Mouse (Mus musculus) myocyte (in vitro differentiated cells): ENCODE results near the gene Gpc6. TPM values are rescaled to one million over a fixed set of nuclear protein-coding genes. Genes with fewer than 3 reads are reported as not detected.

Experiments used
- H3K27me3 ChIP-seq: one replicate; pipeline ENCODE4 v1.6.1; 2011; ENCODE audit not compliant: control insufficient read depth, insufficient read depth, insufficient read length
- H3K36me3 ChIP-seq: one replicate; pipeline ENCODE4 v1.6.1; 2011; ENCODE audit not compliant: control insufficient read depth, insufficient read depth
- H3K4me2 ChIP-seq: one replicate; pipeline ENCODE4 v1.6.1; 2011; ENCODE audit warnings: low read depth, control low read depth
- H3K4me3 ChIP-seq: one replicate; pipeline ENCODE4 v1.5.1; 2011; ENCODE audit warnings: mild to moderate bottlenecking, control low read depth, moderate library complexity
- H3K79me2 ChIP-seq: one replicate; pipeline ENCODE4 v1.6.1; 2011; ENCODE audit not compliant: control insufficient read depth, insufficient read depth
- H3ac ChIP-seq: one replicate; pipeline ENCODE4 v1.6.1; 2011; ENCODE audit not compliant: control insufficient read depth, insufficient read length
- CEBPB ChIP-seq: IDR thresholded peaks from 2 replicates; pipeline ENCODE4 v1.6.1; 2011; ENCODE audit warnings: mild to moderate bottlenecking, moderate library complexity; ENCODE audit not compliant: poor library complexity, insufficient read depth, severe bottlenecking
- E2F4 ChIP-seq: IDR thresholded peaks from one replicate; pipeline ENCODE4 v1.6.1; 2011; ENCODE audit warnings: mild to moderate bottlenecking, control low read depth, moderate library complexity; ENCODE audit not compliant: insufficient read depth
- MAX ChIP-seq: IDR thresholded peaks from one replicate; pipeline ENCODE4 v1.6.1; 2011; ENCODE audit warnings: low read depth, mild to moderate bottlenecking, control low read depth
- MYOD1 ChIP-seq, 3 experiments: IDR thresholded peaks; one replicate each; pipeline ENCODE4 v1.6.1; 2011; ENCODE audit warnings: control low read depth in 2 of 3, low read depth in 2 of 3, mild to moderate bottlenecking in 2 of 3, moderate library complexity in 1 of 3; ENCODE audit not compliant: insufficient read length in 2 of 3, control insufficient read depth in 1 of 3
- MYOG ChIP-seq, 3 experiments: IDR thresholded peaks; one replicate each; pipeline ENCODE4 v1.6.1; 2011; ENCODE audit warnings: control low read depth in 2 of 3, low read depth in 2 of 3, mild to moderate bottlenecking in 2 of 3; ENCODE audit not compliant: insufficient read length in 2 of 3, control insufficient read depth in 1 of 3, insufficient read depth in 1 of 3
- POLR2A ChIP-seq: IDR thresholded peaks from one replicate; pipeline ENCODE4 v1.6.1; 2011; ENCODE audit warnings: low read depth, mild to moderate bottlenecking, control low read depth, moderate library complexity; ENCODE audit not compliant: insufficient read length
- POLR2AphosphoS2 ChIP-seq: IDR thresholded peaks from one replicate; pipeline ENCODE4 v1.6.1; 2011; ENCODE audit warnings: low read depth, control low read depth; ENCODE audit not compliant: insufficient read length
- REST ChIP-seq: IDR thresholded peaks from one replicate; pipeline ENCODE4 v1.6.1; 2011; ENCODE audit warnings: mild to moderate bottlenecking, control low read depth, moderate library complexity; ENCODE audit not compliant: insufficient read depth, insufficient read length
- SRF ChIP-seq: IDR thresholded peaks from one replicate; pipeline ENCODE4 v1.6.1; 2011; ENCODE audit warnings: low read depth; ENCODE audit not compliant: control insufficient read depth, insufficient read length
- TCF12 ChIP-seq: IDR thresholded peaks from one replicate; pipeline ENCODE4 v1.6.1; 2011; ENCODE audit warnings: mild to moderate bottlenecking, control low read depth; ENCODE audit not compliant: poor library complexity, insufficient read depth, severe bottlenecking
- TCF3 ChIP-seq: IDR thresholded peaks from one replicate; pipeline ENCODE4 v1.6.1; 2011; ENCODE audit warnings: low read depth, control low read depth; ENCODE audit not compliant: insufficient read length
- USF1 ChIP-seq: IDR thresholded peaks from one replicate; pipeline ENCODE4 v1.6.1; 2011; ENCODE audit warnings: low read depth, mild to moderate bottlenecking, control low read depth, moderate library complexity
- polyA plus RNA-seq: library from polyadenylated mRNA; unstranded; fragments of >200 nt; fragmentation: generic; extraction: Trizol; gene quantifications from one replicate; pipeline ENCODE4 v1.2.1, GENCODE M21; 2012; ENCODE audit warnings: missing spikeins

The Gpc6 gene
- polyA plus RNA-seq, 1 experiment, result 5.0 TPM

DNA sequence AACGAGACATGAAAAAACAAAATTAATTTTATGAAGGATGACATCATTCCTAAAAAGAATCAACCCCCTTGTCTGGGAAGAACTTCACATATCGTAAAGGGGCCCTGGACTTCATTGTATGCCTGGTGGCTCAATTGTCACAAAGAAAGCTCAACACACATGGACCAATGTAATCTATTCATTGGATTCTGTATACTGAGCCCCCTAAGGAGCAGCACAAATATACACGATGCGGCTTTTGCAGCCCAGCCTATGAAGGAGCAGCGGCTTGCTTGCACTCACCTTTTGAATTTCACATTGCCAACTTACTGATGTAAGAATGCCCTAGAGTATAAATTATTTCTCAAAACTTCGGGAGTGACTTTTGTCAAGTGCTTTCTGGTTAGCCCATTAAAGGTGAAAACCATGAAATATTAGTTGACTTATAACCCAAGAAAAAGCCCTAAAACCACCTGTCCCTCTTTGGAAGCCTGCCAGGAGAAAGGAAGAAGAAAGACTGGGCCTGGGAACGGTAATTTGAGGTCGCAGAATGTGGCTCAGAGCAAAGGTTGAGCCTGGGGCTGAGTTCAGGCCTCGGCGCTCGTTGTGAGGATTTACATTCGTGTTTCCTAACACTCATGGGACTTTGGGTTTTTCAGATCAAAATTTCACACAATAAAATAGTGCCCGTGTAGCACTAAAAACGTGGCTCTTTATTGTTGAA is 709.3 kb downstream of the Gpc6 start:
- no peaks in the 10 kb centered on the region for H3K36me3 ChIP-seq

GRCm38 (mm10) chr14:117641853-117642252 is 716.7 kb downstream of the Gpc6 start:
- Histone ChIP-seq H3K36me3 (no peaks in the 10 kb centered on the region), H3ac (no peak overlapping the region), H3K79me2 (no peaks in the 10 kb centered on the region), H3K4me2 (no peak overlapping the region), H3K27me3 (no peaks in the 10 kb centered on the region), H3K4me3 (no peak overlapping the region)
- TF ChIP-seq USF1, result no peak
- TF ChIP-seq SRF, result no peak
- TF ChIP-seq MYOG (IDR thresholded peaks at IDR 0.05; ENCODE audit: control insufficient read depth in 1 of 3, insufficient read depth in 1 of 3, insufficient read length in 2 of 3, low read depth in 2 of 3), result no peak
- TF ChIP-seq TCF12, result no peak
- no peak for TF ChIP-seq CEBPB
- no peak for TF ChIP-seq POLR2A
- TF ChIP-seq POLR2AphosphoS2, result no peak
- no peak for TF ChIP-seq MYOD1 (IDR thresholded peaks at IDR 0.05; ENCODE audit: control insufficient read depth in 1 of 3, insufficient read length in 2 of 3, low read depth in 2 of 3)
- TF ChIP-seq TCF3, result no peak
- no peak for TF ChIP-seq E2F4
- TF ChIP-seq MAX, result no peak
- no peak for TF ChIP-seq REST

More for the DNA sequence above, 709.3 kb downstream of the Gpc6 start:
- H3K4me3 ChIP-seq, result no peak overlapping the region
- no peaks in the 10 kb centered on the region for H3K79me2 ChIP-seq
- no peak overlapping the region for H3ac ChIP-seq
- TF ChIP-seq SRF, result no peak
- no peak for TF ChIP-seq E2F4
- no peak for TF ChIP-seq TCF3
- no peak for TF ChIP-seq POLR2A
- no peak for TF ChIP-seq MAX
- no peak overlapping the region for H3K4me2 ChIP-seq
- no peaks in the 10 kb centered on the region for H3K27me3 ChIP-seq

GRCm38 (mm10) chr14:117643069-117643468 is 718.0 kb downstream of the Gpc6 start:
- H3K4me3 ChIP-seq, result no peak overlapping the region
- no peaks in the 10 kb centered on the region for H3K36me3 ChIP-seq
- H3K79me2 ChIP-seq, result no peaks in the 10 kb centered on the region
- no peaks in the 10 kb centered on the region for H3K27me3 ChIP-seq
- H3K4me2 ChIP-seq, result no peak overlapping the region
- no peak for TF ChIP-seq POLR2A
- TF ChIP-seq CEBPB, result no peak
- no peak for TF ChIP-seq SRF
- TF ChIP-seq REST, result no peak
- no peak for TF ChIP-seq E2F4
- TF ChIP-seq TCF12, result no peak
- TF ChIP-seq MYOG (IDR thresholded peaks at IDR 0.05; ENCODE audit: control insufficient read depth in 1 of 3, insufficient read depth in 1 of 3, insufficient read length in 2 of 3, low read depth in 2 of 3), result no peak
- no peak for TF ChIP-seq USF1
- no peak overlapping the region for H3ac ChIP-seq

DNA sequence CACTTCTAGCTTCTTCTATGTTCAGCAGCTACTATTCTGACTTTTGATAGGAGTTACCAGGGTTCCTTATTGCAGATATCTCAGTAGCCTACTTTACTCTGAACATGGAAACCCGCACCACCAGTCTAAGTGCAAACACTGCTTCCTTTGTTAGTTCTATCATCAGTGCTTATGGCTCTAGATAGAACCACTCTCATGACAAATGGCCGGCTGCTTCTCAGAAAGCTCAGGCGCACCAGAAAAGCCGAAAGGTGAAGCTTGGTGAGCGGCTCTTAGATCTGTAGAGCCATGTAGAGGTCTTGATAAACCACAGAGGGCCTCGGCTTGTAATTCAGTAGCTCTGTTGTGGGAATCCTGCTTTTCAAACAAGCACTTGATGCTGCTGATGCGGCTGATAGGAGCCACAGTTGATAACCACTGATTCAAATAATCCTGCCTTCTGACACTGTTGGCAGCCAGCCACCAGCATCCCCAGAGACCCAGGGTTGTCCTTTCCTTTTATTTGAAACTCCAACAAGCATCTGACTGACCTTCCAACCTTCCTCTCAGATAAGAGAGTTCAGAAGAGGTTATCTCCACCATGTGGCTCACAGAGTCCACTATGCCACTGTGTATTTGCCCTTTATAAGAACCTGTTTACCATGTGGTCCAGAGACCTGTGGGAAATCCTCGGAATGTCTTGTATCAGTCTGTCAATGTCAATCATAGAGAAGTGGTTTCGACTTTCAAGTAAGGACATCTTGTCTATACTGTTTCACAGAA is 723.3 kb downstream of the Gpc6 start:
- TF ChIP-seq REST (no peak), TCF12 (no peak), TCF3 (no peak), POLR2A (no peak), SRF (no peak), USF1 (no peak), POLR2AphosphoS2 (no peak), E2F4 (no peak), MYOG (IDR thresholded peaks at IDR 0.05; ENCODE audit: control insufficient read depth in 1 of 3, insufficient read depth in 1 of 3, insufficient read length in 2 of 3, low read depth in 2 of 3) (no peak), MYOD1 (IDR thresholded peaks at IDR 0.05; ENCODE audit: control insufficient read depth in 1 of 3, insufficient read length in 2 of 3, low read depth in 2 of 3) (no peak), CEBPB (no peak), MAX (no peak)
- Histone ChIP-seq H3K4me3 (no peak overlapping the region), H3K27me3 (no peaks in the 10 kb centered on the region)

More for the DNA sequence above, 723.3 kb downstream of the Gpc6 start:
- no peak overlapping the region for H3ac ChIP-seq
- H3K4me2 ChIP-seq, result no peak overlapping the region
- no peaks in the 10 kb centered on the region for H3K36me3 ChIP-seq
- H3K79me2 ChIP-seq, result no peaks in the 10 kb centered on the region
